Mouse (Mus musculus): Measurements from ENCODE around the gene Urah. TPM values are rescaled to one million over a fixed set of nuclear protein-coding genes. Genes with fewer than 3 reads are reported as not detected.
A peak's percentile ranks its signal among the peaks of the same experiment; 100 is the strongest.

Gene Urah
- polyA plus RNA-seq, 1 experiment from 2014 or later: not detected

GRCm38 (mm10) chr7:140855860-140856784 lies 21.3 kb downstream of the Urah start, which contains the start of gene Gm45785:
Gm45785 (minus strand) TSS chr7:140856331.
- H3K4me2 ChIP-seq: peak within 1 kb of the TSS; percentile 91
- peaks cover 16% of the 10 kb centered on the region for H3K4me1 ChIP-seq (ENCODE audit: control insufficient read depth, insufficient read depth, low read length)
- no peaks in the 10 kb centered on the region for H3K27me3 ChIP-seq (ENCODE audit: control insufficient read depth, insufficient read depth, low read length)
- peaks cover 24% of the 10 kb centered on the region; the same call in 1 of the 2 replicates for H3K36me3 ChIP-seq (ENCODE audit: control insufficient read depth, insufficient read depth, low read length)
- peak within 1 kb of the TSS; percentile 88 for H3K4me3 ChIP-seq (ENCODE audit: low read depth, low read length)
- H3K27ac ChIP-seq (ENCODE audit: low read depth, low read length): peak within 1 kb of the TSS; percentile 88
- WGBS (ENCODE audit: insufficient replicate concordance): under 1% methylated on average over 51 of the region's 51 CpGs
- H3K9me3 ChIP-seq (replicated peaks; ENCODE audit: control insufficient read depth, low read length): no peaks in the 10 kb centered on the region
- ATAC-seq (replicated peaks; ENCODE audit: insufficient number of reproducible peaks, low FRiP score, low TSS enrichment): peak; percentile 74
- H3K9ac ChIP-seq (ENCODE audit: low read depth, low read length): peak within 1 kb of the TSS; percentile 94

- Histone ChIP-seq H3K9me3 (replicated peaks; ENCODE audit: control insufficient read depth, low read length) (no peaks in the 10 kb centered on the region), H3K9ac (ENCODE audit: low read depth, low read length) (peak within 1 kb of the TSS; percentile 94), H3K4me2 (peak within 1 kb of the TSS; percentile 91), H3K27me3 (ENCODE audit: control insufficient read depth, insufficient read depth, low read length) (no peaks in the 10 kb centered on the region), H3K27ac (ENCODE audit: low read depth, low read length) (peak within 1 kb of the TSS; percentile 88), H3K36me3 (ENCODE audit: control insufficient read depth, insufficient read depth, low read length) (peaks cover 26% of the 10 kb centered on the region; the same call in 1 of the 2 replicates), H3K4me1 (ENCODE audit: control insufficient read depth, insufficient read depth, low read length) (peaks cover 16% of the 10 kb centered on the region), H3K4me3 (ENCODE audit: low read depth, low read length) (peak within 1 kb of the TSS; percentile 88)
- peak; percentile 86 for ATAC-seq (replicated peaks; ENCODE audit: insufficient number of reproducible peaks, low FRiP score, low TSS enrichment)
- under 1% methylated on average over 50 of the region's 50 CpGs for WGBS (ENCODE audit: insufficient replicate concordance)
Observed at GRCm38 (mm10) chr7:140856785-140857549, 22.1 kb downstream of the Urah start, which contains the start of gene Ric8a. Ric8a (plus strand) TSS chr7:140856957.

GRCm38 (mm10) chr7:140857550-140858505 lies 23.0 kb downstream of the Urah start, which contains the start of gene Bet1l:
Bet1l (minus strand) TSS chr7:140857577.
- 35% methylated on average over 40 of the region's 40 CpGs for WGBS (ENCODE audit: insufficient replicate concordance)
- H3K9ac ChIP-seq (ENCODE audit: low read depth, low read length): peak within 1 kb of the TSS; percentile 94
- H3K4me1 ChIP-seq (ENCODE audit: control insufficient read depth, insufficient read depth, low read length): peaks cover 16% of the 10 kb centered on the region
- no peaks in the 10 kb centered on the region for H3K27me3 ChIP-seq (ENCODE audit: control insufficient read depth, insufficient read depth, low read length)
- peaks cover 21% of the 10 kb centered on the region for H3K36me3 ChIP-seq (ENCODE audit: control insufficient read depth, insufficient read depth, low read length)
- H3K4me2 ChIP-seq: peak within 1 kb of the TSS; percentile 91
- no peaks in the 10 kb centered on the region for H3K9me3 ChIP-seq (replicated peaks; ENCODE audit: control insufficient read depth, low read length)
- peak within 1 kb of the TSS; percentile 88 for H3K27ac ChIP-seq (ENCODE audit: low read depth, low read length)
- H3K4me3 ChIP-seq (ENCODE audit: low read depth, low read length): peak within 1 kb of the TSS; percentile 88
- ATAC-seq (replicated peaks; ENCODE audit: insufficient number of reproducible peaks, low FRiP score, low TSS enrichment): peak; percentile 39

GRCm38 (mm10) chr7:140858746-140859145 lies 23.9 kb downstream of the Urah start:
- Histone ChIP-seq H3K36me3 (ENCODE audit: control insufficient read depth, insufficient read depth, low read length) (peaks cover 22% of the 10 kb centered on the region), H3K4me1 (ENCODE audit: control insufficient read depth, insufficient read depth, low read length) (peaks cover 16% of the 10 kb centered on the region), H3K27ac (ENCODE audit: low read depth, low read length) (no peak overlapping the region), H3K27me3 (ENCODE audit: control insufficient read depth, insufficient read depth, low read length) (no peaks in the 10 kb centered on the region), H3K9me3 (replicated peaks; ENCODE audit: control insufficient read depth, low read length) (no peaks in the 10 kb centered on the region), H3K4me2 (peak overlapping the region; percentile 91), H3K4me3 (ENCODE audit: low read depth, low read length) (no peak overlapping the region), H3K9ac (ENCODE audit: low read depth, low read length) (peak overlapping the region; percentile 94; the same call in 1 of the 2 replicates)
- ATAC-seq (replicated peaks; ENCODE audit: insufficient number of reproducible peaks, low FRiP score, low TSS enrichment): no peak
- 95% methylated on average over 8 of the region's 8 CpGs for WGBS (ENCODE audit: insufficient replicate concordance)

- no peak overlapping the region for H3K27ac ChIP-seq (ENCODE audit: low read depth, low read length)
- H3K9me3 ChIP-seq (replicated peaks; ENCODE audit: control insufficient read depth, low read length): no peaks in the 10 kb centered on the region
- H3K9ac ChIP-seq (ENCODE audit: low read depth, low read length): no peak overlapping the region
- H3K4me2 ChIP-seq: no peak overlapping the region
- peaks cover 14% of the 10 kb centered on the region for H3K4me1 ChIP-seq (ENCODE audit: control insufficient read depth, insufficient read depth, low read length)
- WGBS (ENCODE audit: insufficient replicate concordance): 78% methylated on average over 6 of the region's 6 CpGs
- no peak for ATAC-seq (replicated peaks; ENCODE audit: insufficient number of reproducible peaks, low FRiP score, low TSS enrichment)
- H3K36me3 ChIP-seq (ENCODE audit: control insufficient read depth, insufficient read depth, low read length): peaks cover 23% of the 10 kb centered on the region
- H3K27me3 ChIP-seq (ENCODE audit: control insufficient read depth, insufficient read depth, low read length): no peaks in the 10 kb centered on the region
- no peak overlapping the region for H3K4me3 ChIP-seq (ENCODE audit: low read depth, low read length)
Observed at GRCm38 (mm10) chr7:140859997-140860396, 25.2 kb downstream of the Urah start.

GRCm38 (mm10) chr7:140860728-140861127 lies 25.9 kb downstream of the Urah start:
- H3K36me3 ChIP-seq (ENCODE audit: control insufficient read depth, insufficient read depth, low read length): peaks cover 26% of the 10 kb centered on the region
- H3K9me3 ChIP-seq (replicated peaks; ENCODE audit: control insufficient read depth, low read length): no peaks in the 10 kb centered on the region
- H3K9ac ChIP-seq (ENCODE audit: low read depth, low read length): no peak overlapping the region
- H3K27me3 ChIP-seq (ENCODE audit: control insufficient read depth, insufficient read depth, low read length): no peaks in the 10 kb centered on the region
- WGBS (ENCODE audit: insufficient replicate concordance): 87% methylated on average over 5 of the region's 5 CpGs
- H3K4me3 ChIP-seq (ENCODE audit: low read depth, low read length): no peak overlapping the region
- ATAC-seq (replicated peaks; ENCODE audit: insufficient number of reproducible peaks, low FRiP score, low TSS enrichment): no peak
- peaks cover 9% of the 10 kb centered on the region for H3K4me1 ChIP-seq (ENCODE audit: control insufficient read depth, insufficient read depth, low read length)
- no peak overlapping the region for H3K27ac ChIP-seq (ENCODE audit: low read depth, low read length)
- H3K4me2 ChIP-seq: no peak overlapping the region

GRCm38 (mm10) chr7:140864761-140865160 lies 29.9 kb downstream of the Urah start:
- Histone ChIP-seq H3K27me3 (ENCODE audit: control insufficient read depth, insufficient read depth, low read length) (no peaks in the 10 kb centered on the region), H3K9me3 (replicated peaks; ENCODE audit: control insufficient read depth, low read length) (no peaks in the 10 kb centered on the region), H3K4me3 (ENCODE audit: low read depth, low read length) (no peak overlapping the region), H3K36me3 (ENCODE audit: control insufficient read depth, insufficient read depth, low read length) (peaks cover 25% of the 10 kb centered on the region), H3K27ac (ENCODE audit: low read depth, low read length) (no peak overlapping the region), H3K9ac (ENCODE audit: low read depth, low read length) (no peak overlapping the region), H3K4me2 (no peak overlapping the region), H3K4me1 (ENCODE audit: control insufficient read depth, insufficient read depth, low read length) (no peaks in the 10 kb centered on the region)
- ATAC-seq (replicated peaks; ENCODE audit: insufficient number of reproducible peaks, low FRiP score, low TSS enrichment): no peak
- 88% methylated on average over 12 of the region's 12 CpGs for WGBS (ENCODE audit: insufficient replicate concordance)

Measured in heart, embryonic 11.5 days (tissue).